Mouse (Mus musculus): ENCODE measurements around the gene Tomm34. TPM values are rescaled to one million over a fixed set of nuclear protein-coding genes. Genes with fewer than 3 reads are reported as not detected.

The Tomm34 gene
- polyA plus RNA-seq, 1 experiment from 2014 or later = 43.4 TPM

- peaks cover 8% of the 10 kb centered on the region for H3K36me3 ChIP-seq
- 0 out of 2 replicates have a peak, but pooled peaks cover 3% of the 10 kb centered on the region for H3K4me1 ChIP-seq
- ATAC-seq (ENCODE audit: low FRiP score, low read depth) = no peak
- WGBS = 81% methylated on average over 10 of the region's 10 CpGs
- H3K4me2 ChIP-seq (replicated peaks) = no peak overlapping the region
- H3K9ac ChIP-seq = no peak overlapping the region
- H3K27me3 ChIP-seq (replicated peaks) = no peaks in the 10 kb centered on the region
- no peak overlapping the region for H3K27ac ChIP-seq
- no peaks in the 10 kb centered on the region for H3K9me3 ChIP-seq
- no peak overlapping the region for H3K4me3 ChIP-seq
Observed at GRCm38 (mm10) chr2:164006932-164007331, 64.0 kb downstream of the Tomm34 start.

- Histone ChIP-seq H3K9ac (no peak overlapping the region), H3K4me2 (replicated peaks) (no peak overlapping the region), H3K4me1 (0 out of 2 replicates have a peak, but pooled peaks cover 3% of the 10 kb centered on the region), H3K27ac (no peak overlapping the region), H3K36me3 (no peaks in the 10 kb centered on the region), H3K9me3 (no peaks in the 10 kb centered on the region), H3K27me3 (replicated peaks) (no peaks in the 10 kb centered on the region), H3K4me3 (no peak overlapping the region)
- no peak for ATAC-seq (ENCODE audit: low FRiP score, low read depth)
- 76% methylated on average over 5 of the region's 5 CpGs for WGBS
Observed at GRCm38 (mm10) chr2:164004503-164004902, 66.5 kb downstream of the Tomm34 start.

Other genes starting within 250 kb of the Tomm34 start
- 0.10 TPM in 1 of 2 replicates, not detected in the other for gene Kcnk15, start 217.5 kb downstream of the Tomm34 start, polyA plus RNA-seq (2016; fragmentation: Nextera tagmentation; extraction: Ambion mirVana)
- gene Rims4, start 152.5 kb downstream of the Tomm34 start, polyA plus RNA-seq (2016; fragmentation: Nextera tagmentation; extraction: Ambion mirVana) = 5.0 and 5.2 TPM in 2 replicates
- 346 and 381 TPM in 2 replicates for gene Ywhab, start 76.2 kb downstream of the Tomm34 start, polyA plus RNA-seq (2016; fragmentation: Nextera tagmentation; extraction: Ambion mirVana)
- gene Pabpc1l, start 45.7 kb downstream of the Tomm34 start, polyA plus RNA-seq (2016; fragmentation: Nextera tagmentation; extraction: Ambion mirVana) = 2.1 and 2.2 TPM in 2 replicates
- 27.7 and 28.8 TPM in 2 replicates for gene Stk4, start 847 bp downstream of the Tomm34 start, polyA plus RNA-seq (2016; fragmentation: Nextera tagmentation; extraction: Ambion mirVana)
- 0.06 and 0.23 TPM in 2 replicates for gene Kcns1, start 99.9 kb upstream of the Tomm34 start, polyA plus RNA-seq (2016; fragmentation: Nextera tagmentation; extraction: Ambion mirVana)
- gene Wfdc5, start 111.6 kb upstream of the Tomm34 start, polyA plus RNA-seq (2016; fragmentation: Nextera tagmentation; extraction: Ambion mirVana) = not detected in 2 replicates
- gene Wfdc12, start 119.4 kb upstream of the Tomm34 start, polyA plus RNA-seq (2016; fragmentation: Nextera tagmentation; extraction: Ambion mirVana) = not detected in 2 replicates
- gene Wfdc15a, start 129.0 kb upstream of the Tomm34 start, polyA plus RNA-seq (2016; fragmentation: Nextera tagmentation; extraction: Ambion mirVana) = not detected in 2 replicates
- gene Wfdc15b, start 150.5 kb upstream of the Tomm34 start, polyA plus RNA-seq (2016; fragmentation: Nextera tagmentation; extraction: Ambion mirVana) = not detected in 2 replicates
- gene Svs2, start 167.3 kb upstream of the Tomm34 start, polyA plus RNA-seq (2016; fragmentation: Nextera tagmentation; extraction: Ambion mirVana) = not detected in 2 replicates
- not detected in 2 replicates for gene Svs3b, start 185.5 kb upstream of the Tomm34 start, polyA plus RNA-seq (2016; fragmentation: Nextera tagmentation; extraction: Ambion mirVana)
- gene Svs4, start 207.3 kb upstream of the Tomm34 start, polyA plus RNA-seq (2016; fragmentation: Nextera tagmentation; extraction: Ambion mirVana) = not detected in 2 replicates
- gene Svs3a, start 218.1 kb upstream of the Tomm34 start, polyA plus RNA-seq (2016; fragmentation: Nextera tagmentation; extraction: Ambion mirVana) = not detected in 2 replicates
- not detected in 2 replicates for gene Svs6, start 245.6 kb upstream of the Tomm34 start, polyA plus RNA-seq (2016; fragmentation: Nextera tagmentation; extraction: Ambion mirVana)